Mouse (Mus musculus): Measurements from ENCODE around the gene Susd6. TPM values are rescaled to one million over a fixed set of nuclear protein-coding genes. Genes with fewer than 3 reads are reported as not detected.

Gene Susd6
- polyA plus RNA-seq, 1 experiment from 2014 or later, result 17.7 TPM

GRCm38 (mm10) chr12:80842609-80843008, 52.3 kb downstream of the Susd6 start:
- Histone ChIP-seq H3K4me3 (ENCODE audit: low read depth, low read length) (no peak overlapping the region), H3K27me3 (ENCODE audit: control insufficient read depth, insufficient read depth, low read length) (no peaks in the 10 kb centered on the region), H3K27ac (ENCODE audit: low read depth, low read length) (no peak overlapping the region), H3K36me3 (ENCODE audit: control insufficient read depth, insufficient read depth, low read length) (no peaks in the 10 kb centered on the region), H3K4me2 (replicated peaks; ENCODE audit: low read depth, low read length) (no peak overlapping the region), H3K9me3 (ENCODE audit: control insufficient read depth, low read length) (no peaks in the 10 kb centered on the region), H3K9ac (ENCODE audit: low read depth, low read length) (no peak overlapping the region), H3K4me1 (replicated peaks; ENCODE audit: control insufficient read depth, insufficient read depth, low read length) (no peaks in the 10 kb centered on the region)
- DNase-seq (ENCODE audit: low spot score) (no peak), ATAC-seq (ENCODE audit: low FRiP score) (no peak)
- 100% methylated on average over 1 of the region's 1 CpGs for WGBS

DNA sequence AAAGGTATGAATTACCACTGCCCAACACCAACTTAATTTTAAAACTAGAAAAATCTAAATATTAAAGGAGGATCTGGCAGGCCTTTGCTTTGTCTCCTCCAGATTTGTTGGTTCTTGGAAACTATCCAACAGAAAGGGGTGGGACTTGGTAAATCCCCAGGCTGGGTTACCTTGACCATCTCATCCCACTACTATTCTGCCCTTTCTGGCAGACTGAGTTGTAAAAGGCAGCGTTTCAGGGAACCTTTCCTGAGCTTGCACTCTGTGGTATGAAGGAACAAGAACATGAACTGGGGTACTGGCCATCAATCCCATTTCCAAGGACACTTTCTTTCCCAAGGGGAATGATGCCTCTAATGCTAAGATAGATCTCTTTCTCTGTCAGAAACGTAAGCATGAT, 52.9 kb downstream of the Susd6 start:
- Histone ChIP-seq H3K27me3 (ENCODE audit: control insufficient read depth, insufficient read depth, low read length) (no peaks in the 10 kb centered on the region), H3K9me3 (ENCODE audit: control insufficient read depth, low read length) (no peaks in the 10 kb centered on the region), H3K4me3 (ENCODE audit: low read depth, low read length) (no peak overlapping the region), H3K9ac (ENCODE audit: low read depth, low read length) (no peak overlapping the region), H3K36me3 (ENCODE audit: control insufficient read depth, insufficient read depth, low read length) (no peaks in the 10 kb centered on the region), H3K4me2 (replicated peaks; ENCODE audit: low read depth, low read length) (no peak overlapping the region), H3K27ac (ENCODE audit: low read depth, low read length) (no peak overlapping the region), H3K4me1 (replicated peaks; ENCODE audit: control insufficient read depth, insufficient read depth, low read length) (no peaks in the 10 kb centered on the region)
- 79% methylated on average over 2 of the region's 2 CpGs for WGBS
- ATAC-seq (ENCODE audit: low FRiP score) (no peak), DNase-seq (ENCODE audit: low spot score) (no peak)

- no peak overlapping the region for H3K4me2 ChIP-seq (replicated peaks; ENCODE audit: low read depth, low read length)
- no peaks in the 10 kb centered on the region for H3K9me3 ChIP-seq (ENCODE audit: control insufficient read depth, low read length)
- no peaks in the 10 kb centered on the region for H3K4me1 ChIP-seq (replicated peaks; ENCODE audit: control insufficient read depth, insufficient read depth, low read length)
- no peaks in the 10 kb centered on the region for H3K36me3 ChIP-seq (ENCODE audit: control insufficient read depth, insufficient read depth, low read length)
- DNase-seq (ENCODE audit: low spot score), result peak; percentile 3
- H3K9ac ChIP-seq (ENCODE audit: low read depth, low read length), result no peak overlapping the region
- 86% methylated on average over 4 of the region's 4 CpGs for WGBS
- H3K27me3 ChIP-seq (ENCODE audit: control insufficient read depth, insufficient read depth, low read length), result no peaks in the 10 kb centered on the region
- no peak for ATAC-seq (ENCODE audit: low FRiP score)
- H3K27ac ChIP-seq (ENCODE audit: low read depth, low read length), result no peak overlapping the region
- H3K4me3 ChIP-seq (ENCODE audit: low read depth, low read length), result no peak overlapping the region
Measured at GRCm38 (mm10) chr12:80843651-80844444, 53.5 kb downstream of the Susd6 start.

GRCm38 (mm10) chr12:80845901-80846300, 55.6 kb downstream of the Susd6 start:
- no peak overlapping the region for H3K4me3 ChIP-seq (ENCODE audit: low read depth, low read length)
- no peak overlapping the region for H3K9ac ChIP-seq (ENCODE audit: low read depth, low read length)
- H3K36me3 ChIP-seq (ENCODE audit: control insufficient read depth, insufficient read depth, low read length), result no peaks in the 10 kb centered on the region
- no peak for ATAC-seq (ENCODE audit: low FRiP score)
- no peaks in the 10 kb centered on the region for H3K9me3 ChIP-seq (ENCODE audit: control insufficient read depth, low read length)
- no peaks in the 10 kb centered on the region for H3K4me1 ChIP-seq (replicated peaks; ENCODE audit: control insufficient read depth, insufficient read depth, low read length)
- no peaks in the 10 kb centered on the region for H3K27me3 ChIP-seq (ENCODE audit: control insufficient read depth, insufficient read depth, low read length)
- 89% methylated on average over 1 of the region's 1 CpGs for WGBS
- H3K4me2 ChIP-seq (replicated peaks; ENCODE audit: low read depth, low read length), result no peak overlapping the region
- no peak overlapping the region for H3K27ac ChIP-seq (ENCODE audit: low read depth, low read length)
- DNase-seq (ENCODE audit: low spot score), result no peak

DNA sequence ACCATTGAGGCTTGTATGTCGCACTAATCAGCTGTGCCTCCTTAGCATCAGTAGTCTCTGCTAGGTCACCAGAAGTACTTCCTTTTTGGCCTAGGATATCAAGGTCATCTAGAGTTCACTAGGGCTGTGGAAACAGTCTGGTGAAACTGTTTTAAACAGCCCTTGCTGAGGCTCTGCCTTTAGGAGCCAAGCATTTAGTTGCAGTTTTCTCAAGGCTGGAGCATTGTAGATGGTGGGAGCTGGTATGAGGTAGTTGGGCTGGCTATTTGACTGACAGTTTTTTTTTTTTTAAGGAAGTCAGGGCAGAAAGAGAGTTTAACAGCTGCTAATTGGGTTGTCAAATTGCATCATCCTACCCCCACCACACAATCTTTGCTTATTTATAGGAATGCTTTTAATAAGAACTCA, 56.6 kb downstream of the Susd6 start:
- H3K9ac ChIP-seq (ENCODE audit: low read depth, low read length), result no peak overlapping the region
- H3K4me1 ChIP-seq (replicated peaks; ENCODE audit: control insufficient read depth, insufficient read depth, low read length), result no peaks in the 10 kb centered on the region
- DNase-seq (ENCODE audit: low spot score), result no peak
- H3K27ac ChIP-seq (ENCODE audit: low read depth, low read length), result no peak overlapping the region
- no peak overlapping the region for H3K4me2 ChIP-seq (replicated peaks; ENCODE audit: low read depth, low read length)
- ATAC-seq (ENCODE audit: low FRiP score), result no peak
- H3K4me3 ChIP-seq (ENCODE audit: low read depth, low read length), result no peak overlapping the region
- no peaks in the 10 kb centered on the region for H3K27me3 ChIP-seq (ENCODE audit: control insufficient read depth, insufficient read depth, low read length)
- WGBS, result 81% methylated on average over 1 of the region's 1 CpGs
- H3K36me3 ChIP-seq (ENCODE audit: control insufficient read depth, insufficient read depth, low read length), result no peaks in the 10 kb centered on the region
- H3K9me3 ChIP-seq (ENCODE audit: control insufficient read depth, low read length), result no peaks in the 10 kb centered on the region

DNA sequence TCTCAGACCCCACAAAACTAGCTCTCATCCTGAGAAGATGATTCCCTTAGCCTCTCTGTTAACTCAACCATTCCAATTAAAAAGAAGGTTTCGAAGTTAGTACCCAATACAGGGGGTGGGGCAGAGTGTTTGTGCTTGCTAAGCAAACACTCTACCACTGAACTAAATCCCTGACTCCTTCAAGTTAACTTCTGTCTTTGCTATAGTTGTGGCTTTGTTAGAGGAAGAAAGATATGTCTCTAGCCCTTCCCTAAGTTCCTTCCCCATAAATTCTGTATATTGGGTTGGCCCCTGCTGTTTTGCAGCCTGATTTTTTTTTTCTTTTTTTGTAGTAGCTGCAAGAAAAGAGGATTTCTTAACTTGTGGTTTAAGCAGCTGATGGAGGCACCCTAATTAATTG, 61.7 kb downstream of the Susd6 start:
- H3K4me1 ChIP-seq (replicated peaks; ENCODE audit: control insufficient read depth, insufficient read depth, low read length), result no peaks in the 10 kb centered on the region; the same call in 1 of the 2 replicates
- no peak for DNase-seq (ENCODE audit: low spot score)
- no peaks in the 10 kb centered on the region for H3K9me3 ChIP-seq (ENCODE audit: control insufficient read depth, low read length)
- H3K4me3 ChIP-seq (ENCODE audit: low read depth, low read length), result no peak overlapping the region
- H3K36me3 ChIP-seq (ENCODE audit: control insufficient read depth, insufficient read depth, low read length), result no peaks in the 10 kb centered on the region
- H3K9ac ChIP-seq (ENCODE audit: low read depth, low read length), result no peak overlapping the region
- H3K27me3 ChIP-seq (ENCODE audit: control insufficient read depth, insufficient read depth, low read length), result no peaks in the 10 kb centered on the region
- no peak for ATAC-seq (ENCODE audit: low FRiP score)
- H3K27ac ChIP-seq (ENCODE audit: low read depth, low read length), result no peak overlapping the region
- 84% methylated on average over 1 of the region's 1 CpGs for WGBS
- H3K4me2 ChIP-seq (replicated peaks; ENCODE audit: low read depth, low read length), result no peak overlapping the region

- H3K9ac ChIP-seq (ENCODE audit: low read depth, low read length), result no peak overlapping the region
- H3K9me3 ChIP-seq (ENCODE audit: control insufficient read depth, low read length), result no peaks in the 10 kb centered on the region
- 83% methylated on average over 3 of the region's 3 CpGs for WGBS
- no peak overlapping the region for H3K27ac ChIP-seq (ENCODE audit: low read depth, low read length)
- H3K4me2 ChIP-seq (replicated peaks; ENCODE audit: low read depth, low read length), result no peak overlapping the region
- H3K36me3 ChIP-seq (ENCODE audit: control insufficient read depth, insufficient read depth, low read length), result no peaks in the 10 kb centered on the region
- ATAC-seq (ENCODE audit: low FRiP score) (no peak), DNase-seq (ENCODE audit: low spot score) (no peak)
- peaks cover 2% of the 10 kb centered on the region; the same call in 1 of the 2 replicates for H3K4me1 ChIP-seq (replicated peaks; ENCODE audit: control insufficient read depth, insufficient read depth, low read length)
- H3K27me3 ChIP-seq (ENCODE audit: control insufficient read depth, insufficient read depth, low read length), result no peaks in the 10 kb centered on the region
- H3K4me3 ChIP-seq (ENCODE audit: low read depth, low read length), result no peak overlapping the region
Measured at GRCm38 (mm10) chr12:80853737-80854136, 63.4 kb downstream of the Susd6 start.

DNA sequence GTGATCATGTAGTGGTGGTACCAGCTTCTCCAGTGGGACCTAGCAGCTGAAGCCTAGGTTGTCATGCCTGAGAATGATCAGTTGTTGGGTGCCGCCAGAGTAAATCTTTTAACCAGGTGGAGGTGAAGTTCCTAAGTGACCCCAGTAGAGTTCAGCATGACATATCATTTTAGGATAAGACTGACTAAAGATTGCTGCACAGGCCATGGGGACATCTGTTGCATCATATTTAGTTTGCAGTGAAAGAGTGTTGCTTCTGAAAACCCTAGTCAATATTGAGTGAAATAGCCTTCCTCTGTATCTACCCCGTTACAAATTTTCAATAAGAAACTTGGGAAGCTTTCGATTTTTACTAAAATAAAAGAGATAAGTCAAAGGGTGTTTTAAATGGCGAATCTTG, 64.4 kb downstream of the Susd6 start:
- no peaks in the 10 kb centered on the region for H3K36me3 ChIP-seq (ENCODE audit: control insufficient read depth, insufficient read depth, low read length)
- H3K27ac ChIP-seq (ENCODE audit: low read depth, low read length), result no peak overlapping the region
- H3K27me3 ChIP-seq (ENCODE audit: control insufficient read depth, insufficient read depth, low read length), result no peaks in the 10 kb centered on the region
- no peaks in the 10 kb centered on the region for H3K9me3 ChIP-seq (ENCODE audit: control insufficient read depth, low read length)
- H3K4me1 ChIP-seq (replicated peaks; ENCODE audit: control insufficient read depth, insufficient read depth, low read length), result peaks cover 2% of the 10 kb centered on the region; the same call in 1 of the 2 replicates
- WGBS, result 95% methylated on average over 4 of the region's 4 CpGs
- no peak overlapping the region for H3K4me2 ChIP-seq (replicated peaks; ENCODE audit: low read depth, low read length)
- no peak for DNase-seq (ENCODE audit: low spot score)
- ATAC-seq (ENCODE audit: low FRiP score), result no peak
- H3K9ac ChIP-seq (ENCODE audit: low read depth, low read length), result no peak overlapping the region
- no peak overlapping the region for H3K4me3 ChIP-seq (ENCODE audit: low read depth, low read length)

GRCm38 (mm10) chr12:80855100-80855499, 64.8 kb downstream of the Susd6 start:
- Histone ChIP-seq H3K4me1 (replicated peaks; ENCODE audit: control insufficient read depth, insufficient read depth, low read length) (peaks cover 2% of the 10 kb centered on the region; the same call in 1 of the 2 replicates), H3K36me3 (ENCODE audit: control insufficient read depth, insufficient read depth, low read length) (no peaks in the 10 kb centered on the region), H3K4me3 (ENCODE audit: low read depth, low read length) (no peak overlapping the region), H3K4me2 (replicated peaks; ENCODE audit: low read depth, low read length) (no peak overlapping the region), H3K9ac (ENCODE audit: low read depth, low read length) (no peak overlapping the region), H3K27ac (ENCODE audit: low read depth, low read length) (no peak overlapping the region), H3K9me3 (ENCODE audit: control insufficient read depth, low read length) (no peaks in the 10 kb centered on the region), H3K27me3 (ENCODE audit: control insufficient read depth, insufficient read depth, low read length) (no peaks in the 10 kb centered on the region)
- 89% methylated on average over 2 of the region's 2 CpGs for WGBS
- no peak for ATAC-seq (ENCODE audit: low FRiP score)
- no peak for DNase-seq (ENCODE audit: low spot score)
